Mouse (Mus musculus) stomach, embryonic 14.5 days (tissue): ENCODE results near the gene Spn. TPM values are rescaled to one million over a fixed set of nuclear protein-coding genes. Genes with fewer than 3 reads are reported as not detected.

ENCODE experiments used
- ATAC-seq: fragments of 200-750 bp; cut with Nextera tagmentation; 2 replicates; pipeline ENCODE4 v1.8.0; 2017; ENCODE audit warnings: low read depth, moderate TSS enrichment; ENCODE audit not compliant: insufficient number of reproducible peaks, insufficient read depth, low FRiP score
- H3K27ac ChIP-seq: fragments of 300-500 bp; sonication (generic); 2 replicates; pipeline ENCODE4 v1.5.1; 2014; ENCODE audit warnings: mild to moderate bottlenecking, low read length, moderate library complexity, mixed read lengths
- H3K27me3 ChIP-seq: fragments of 300-500 bp; sonication (generic); 2 replicates; pipeline ENCODE4 v1.6.1; 2014; ENCODE audit warnings: low read length, control low read depth, mixed read lengths; ENCODE audit not compliant: control insufficient read depth, insufficient read depth
- H3K36me3 ChIP-seq: fragments of 300-500 bp; sonication (generic); 2 replicates; pipeline ENCODE4 v1.6.1; 2014; ENCODE audit warnings: mild to moderate bottlenecking, control low read depth, low read length, moderate library complexity, mixed read lengths; ENCODE audit not compliant: control insufficient read depth, insufficient read depth
- H3K4me1 ChIP-seq: fragments of 300-500 bp; sonication (generic); 2 replicates; pipeline ENCODE4 v1.6.1; 2014; ENCODE audit warnings: low read length, control low read depth, mixed read lengths; ENCODE audit not compliant: control insufficient read depth, insufficient read depth
- H3K4me2 ChIP-seq: fragments of 300-500 bp; sonication (generic); replicated peaks from 2 replicates; pipeline ENCODE4 v1.6.1; 2014; ENCODE audit warnings: low read depth, low read length, control low read depth
- H3K4me3 ChIP-seq: fragments of 300-500 bp; sonication (generic); 2 replicates; pipeline ENCODE4 v1.5.1; 2014; ENCODE audit warnings: low read depth, low read length, control low read depth
- H3K9ac ChIP-seq: fragments of 300-500 bp; sonication (generic); replicated peaks from 2 replicates; pipeline ENCODE4 v1.6.1; 2014; ENCODE audit warnings: low read depth, mild to moderate bottlenecking, control low read depth, low read length, moderate library complexity, mixed read lengths
- H3K9me3 ChIP-seq: fragments of 300-500 bp; sonication (generic); 2 replicates; pipeline ENCODE4 v1.6.1; 2016; ENCODE audit warnings: low read depth, low read length, control low read depth; ENCODE audit not compliant: control insufficient read depth
- WGBS: fragments of 180-500 bp; shearing (Covaris S2); extraction: QIAGEN DNeasy Blood & Tissue Kit; methylation state at CpG from one replicate; pipeline ENCODE4 v1.1.7; 2014; 5-methylcytosine and 5-hydroxymethylcytosine counted together
- polyA plus RNA-seq: library from polyadenylated mRNA; unstranded; fragments of >200 nt; fragmentation: Nextera tagmentation; extraction: Ambion mirVana; gene quantifications from 2 replicates; pipeline ENCODE4 v1.2.1, GENCODE M21; 2014

Gene Spn
- polyA plus RNA-seq, 1 experiment from 2014 or later = 0.33 TPM

- 55% methylated on average over 6 of the region's 6 CpGs for WGBS
- H3K9ac ChIP-seq = no peak overlapping the region
- H3K9me3 ChIP-seq = no peaks in the 10 kb centered on the region
- ATAC-seq = no peak
- no peaks in the 10 kb centered on the region for H3K36me3 ChIP-seq
- H3K27ac ChIP-seq = no peak overlapping the region
- H3K4me1 ChIP-seq = no peaks in the 10 kb centered on the region
- H3K4me2 ChIP-seq = no peak overlapping the region
- H3K4me3 ChIP-seq = no peak overlapping the region
- no peaks in the 10 kb centered on the region for H3K27me3 ChIP-seq
Observed at GRCm38 (mm10) chr7:127103960-127104359, 33.7 kb downstream of the Spn start.

GRCm38 (mm10) chr7:127102148-127102547 is 35.5 kb downstream of the Spn start:
- H3K27ac ChIP-seq = no peak overlapping the region
- H3K9me3 ChIP-seq = no peaks in the 10 kb centered on the region
- no peaks in the 10 kb centered on the region for H3K4me1 ChIP-seq
- H3K4me3 ChIP-seq = no peak overlapping the region
- WGBS = 71% methylated on average over 6 of the region's 6 CpGs
- no peak overlapping the region for H3K4me2 ChIP-seq
- H3K36me3 ChIP-seq = no peaks in the 10 kb centered on the region
- no peak overlapping the region for H3K9ac ChIP-seq
- no peaks in the 10 kb centered on the region for H3K27me3 ChIP-seq
- ATAC-seq = no peak

GRCm38 (mm10) chr7:127101451-127102016 is 36.1 kb downstream of the Spn start:
- H3K27me3 ChIP-seq = no peaks in the 10 kb centered on the region
- WGBS = 26% methylated on average over 2 of the region's 2 CpGs
- no peak overlapping the region for H3K27ac ChIP-seq
- no peaks in the 10 kb centered on the region for H3K9me3 ChIP-seq
- no peaks in the 10 kb centered on the region for H3K36me3 ChIP-seq
- no peak overlapping the region for H3K4me2 ChIP-seq
- no peak overlapping the region for H3K4me3 ChIP-seq
- no peak overlapping the region for H3K9ac ChIP-seq
- no peak for ATAC-seq
- no peaks in the 10 kb centered on the region for H3K4me1 ChIP-seq

- no peak overlapping the region for H3K9ac ChIP-seq
- no peak overlapping the region for H3K4me2 ChIP-seq
- no peaks in the 10 kb centered on the region for H3K9me3 ChIP-seq
- no peaks in the 10 kb centered on the region for H3K27me3 ChIP-seq
- 80% methylated on average over 4 of the region's 4 CpGs for WGBS
- H3K4me3 ChIP-seq = no peak overlapping the region
- H3K4me1 ChIP-seq = no peaks in the 10 kb centered on the region
- no peak for ATAC-seq
- no peak overlapping the region for H3K27ac ChIP-seq
- H3K36me3 ChIP-seq = no peaks in the 10 kb centered on the region
Observed at GRCm38 (mm10) chr7:127099528-127099927, 38.1 kb downstream of the Spn start.

- 84% methylated on average over 4 of the region's 4 CpGs for WGBS
- no peak overlapping the region for H3K4me2 ChIP-seq
Observed at GRCm38 (mm10) chr7:127098950-127099349, 38.7 kb downstream of the Spn start.

GRCm38 (mm10) chr7:127098521-127098920 is 39.1 kb downstream of the Spn start:
- ATAC-seq = no peak
- no peaks in the 10 kb centered on the region for H3K4me1 ChIP-seq
- H3K4me2 ChIP-seq = no peak overlapping the region
- no peaks in the 10 kb centered on the region for H3K27me3 ChIP-seq
- no peaks in the 10 kb centered on the region for H3K9me3 ChIP-seq
- no peak overlapping the region for H3K9ac ChIP-seq
- WGBS = 84% methylated on average over 5 of the region's 5 CpGs
- no peak overlapping the region for H3K27ac ChIP-seq
- no peak overlapping the region for H3K4me3 ChIP-seq
- no peaks in the 10 kb centered on the region for H3K36me3 ChIP-seq

More at GRCm38 (mm10) chr7:127098950-127099349, 38.7 kb downstream of the Spn start:
- ATAC-seq = no peak
- H3K4me3 ChIP-seq = no peak overlapping the region
- H3K27ac ChIP-seq = no peak overlapping the region
- no peaks in the 10 kb centered on the region for H3K4me1 ChIP-seq
- H3K9ac ChIP-seq = no peak overlapping the region
- H3K27me3 ChIP-seq = no peaks in the 10 kb centered on the region
- H3K36me3 ChIP-seq = no peaks in the 10 kb centered on the region
- H3K9me3 ChIP-seq = no peaks in the 10 kb centered on the region

GRCm38 (mm10) chr7:127096456-127096855 is 41.2 kb downstream of the Spn start:
- no peak for ATAC-seq
- H3K4me2 ChIP-seq = no peak overlapping the region
- H3K9me3 ChIP-seq = no peaks in the 10 kb centered on the region
- H3K36me3 ChIP-seq = no peaks in the 10 kb centered on the region
- H3K4me3 ChIP-seq = no peak overlapping the region
- no peaks in the 10 kb centered on the region for H3K27me3 ChIP-seq
- H3K27ac ChIP-seq = no peak overlapping the region
- no peak overlapping the region for H3K9ac ChIP-seq
- no peaks in the 10 kb centered on the region for H3K4me1 ChIP-seq
- 49% methylated on average over 7 of the region's 7 CpGs for WGBS

- H3K36me3 ChIP-seq = no peaks in the 10 kb centered on the region
- H3K27ac ChIP-seq = no peak overlapping the region
- WGBS = 55% methylated on average over 3 of the region's 3 CpGs
- no peaks in the 10 kb centered on the region for H3K27me3 ChIP-seq
- ATAC-seq = no peak
- no peak overlapping the region for H3K4me2 ChIP-seq
- H3K9ac ChIP-seq = no peak overlapping the region
- no peaks in the 10 kb centered on the region for H3K9me3 ChIP-seq
- H3K4me3 ChIP-seq = no peak overlapping the region
- 0 out of 2 replicates have a peak, but pooled peaks cover 3% of the 10 kb centered on the region for H3K4me1 ChIP-seq
Observed at GRCm38 (mm10) chr7:127093914-127094313, 43.7 kb downstream of the Spn start.
